Mouse (Mus musculus): ENCODE measurements around the gene Gm40193. TPM values are rescaled to one million over a fixed set of nuclear protein-coding genes. Genes with fewer than 3 reads are reported as not detected.

The Gm40193 gene
- total and polyA plus RNA-seq, 2 experiments from 2014 or later, result not detected

- WGBS, result 84% methylated on average over 2 of the region's 2 CpGs
Observed at GRCm38 (mm10) chr11:70511242-70511641, 21.5 kb downstream of the Gm40193 start.

GRCm38 (mm10) chr11:70509753-70510564 is 22.8 kb downstream of the Gm40193 start:
- peak; percentile 84 for ATAC-seq (ENCODE audit: low FRiP score)
- H3K4me3 ChIP-seq (ENCODE audit: low read depth, low read length), result peak overlapping the region; percentile 19; the same call in 1 of the 2 replicates

More at GRCm38 (mm10) chr11:70511242-70511641, 21.5 kb downstream of the Gm40193 start:
- no peak overlapping the region for H3K4me3 ChIP-seq (ENCODE audit: low read depth, low read length)
- H3K4me2 ChIP-seq (ENCODE audit: low read depth, low read length, poor library complexity, severe bottlenecking), result no peak overlapping the region
- no peaks in the 10 kb centered on the region for H3K9me3 ChIP-seq (ENCODE audit: low read length)
- no peak overlapping the region for H3K27ac ChIP-seq (ENCODE audit: low read depth, low read length)
- ATAC-seq (ENCODE audit: low FRiP score), result no peak
- H3K4me1 ChIP-seq (ENCODE audit: insufficient read depth, low read length), result no peaks in the 10 kb centered on the region; the same call in 1 of the 2 replicates
- H3K9ac ChIP-seq (replicated peaks; ENCODE audit: low read length, poor library complexity, severe bottlenecking), result no peak overlapping the region
- DNase-seq (ENCODE audit: low spot score), result no peak
- no peaks in the 10 kb centered on the region for H3K27me3 ChIP-seq (ENCODE audit: insufficient read depth, low read length)
- TF ChIP-seq CTCF (IDR thresholded peaks at IDR 0.05), result no peak
- no peaks in the 10 kb centered on the region for H3K36me3 ChIP-seq (ENCODE audit: insufficient read depth, low read length)

DNA sequence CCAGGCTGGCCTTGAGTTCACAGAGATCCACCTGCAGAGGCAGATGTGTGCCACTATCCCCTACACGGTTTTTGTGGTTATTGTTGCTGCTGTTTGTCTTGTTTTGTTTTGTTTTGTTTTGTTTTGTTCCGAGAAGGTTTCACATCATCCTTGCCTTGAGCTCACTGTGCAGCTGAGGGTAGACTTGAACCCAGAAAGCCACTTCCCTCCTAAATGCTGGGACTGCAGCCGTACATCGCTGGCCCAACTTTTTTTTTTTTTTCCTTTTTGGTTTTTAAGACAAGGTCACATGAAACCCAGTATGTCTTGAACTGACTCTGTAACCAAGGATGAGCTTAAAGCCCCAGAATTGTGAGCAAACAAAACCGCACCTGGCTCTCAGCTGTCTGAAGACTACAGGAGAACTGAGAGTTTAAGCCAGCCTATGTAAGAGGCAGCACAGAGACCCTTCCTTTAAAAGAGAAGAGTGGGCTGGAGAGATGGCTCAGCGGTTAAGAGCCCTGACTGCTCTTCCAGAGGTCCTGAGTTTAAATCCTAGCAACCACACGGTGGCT is 25.7 kb downstream of the Gm40193 start:
- no peak for DNase-seq (ENCODE audit: low spot score)
- 66% methylated on average over 7 of the region's 7 CpGs for WGBS
- no peak for TF ChIP-seq CTCF (IDR thresholded peaks at IDR 0.05)

More at GRCm38 (mm10) chr11:70509753-70510564, 22.8 kb downstream of the Gm40193 start:
- Histone ChIP-seq H3K9ac (replicated peaks; ENCODE audit: low read length, poor library complexity, severe bottlenecking) (peak overlapping the region; percentile 37), H3K4me1 (ENCODE audit: insufficient read depth, low read length) (no peaks in the 10 kb centered on the region; the same call in 1 of the 2 replicates), H3K9me3 (ENCODE audit: low read length) (no peaks in the 10 kb centered on the region), H3K36me3 (ENCODE audit: insufficient read depth, low read length) (no peaks in the 10 kb centered on the region), H3K4me2 (ENCODE audit: low read depth, low read length, poor library complexity, severe bottlenecking) (peak overlapping the region; percentile 42), H3K27me3 (ENCODE audit: insufficient read depth, low read length) (no peaks in the 10 kb centered on the region), H3K27ac (ENCODE audit: low read depth, low read length) (peak overlapping the region; percentile 51; the same call in 1 of the 2 replicates)
- DNase-seq (ENCODE audit: low spot score), result peak; percentile 72
- TF ChIP-seq CTCF (IDR thresholded peaks at IDR 0.05), result peak; percentile 78
- 6% methylated on average over 19 of the region's 19 CpGs for WGBS

DNA sequence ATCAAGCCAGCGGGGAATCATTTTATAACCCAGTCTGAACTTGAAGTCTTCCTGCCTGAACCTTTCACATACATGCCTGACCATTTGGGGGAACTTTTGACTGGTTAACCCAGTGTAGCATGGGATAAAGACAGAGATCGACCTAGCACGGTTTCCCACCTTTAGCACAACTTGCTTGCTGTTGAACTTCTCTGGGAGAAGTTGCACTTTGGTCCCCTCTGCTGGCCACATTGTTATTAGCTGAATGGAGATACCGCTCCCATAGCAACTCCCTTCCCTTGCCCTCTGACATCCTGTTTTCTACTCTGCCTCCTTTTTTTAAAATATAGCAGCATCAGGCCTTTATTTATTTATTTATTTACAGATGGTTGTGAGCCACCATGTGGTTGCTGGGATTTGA is 26.4 kb downstream of the Gm40193 start:
- ATAC-seq (ENCODE audit: low FRiP score), result no peak

More for the DNA sequence above, 25.7 kb downstream of the Gm40193 start:
- no peak for ATAC-seq (ENCODE audit: low FRiP score)
- Histone ChIP-seq H3K4me2 (ENCODE audit: low read depth, low read length, poor library complexity, severe bottlenecking) (no peak overlapping the region), H3K36me3 (ENCODE audit: insufficient read depth, low read length) (no peaks in the 10 kb centered on the region), H3K27ac (ENCODE audit: low read depth, low read length) (no peak overlapping the region), H3K27me3 (ENCODE audit: insufficient read depth, low read length) (no peaks in the 10 kb centered on the region), H3K9ac (replicated peaks; ENCODE audit: low read length, poor library complexity, severe bottlenecking) (no peak overlapping the region), H3K9me3 (ENCODE audit: low read length) (no peaks in the 10 kb centered on the region), H3K4me3 (ENCODE audit: low read depth, low read length) (no peak overlapping the region), H3K4me1 (ENCODE audit: insufficient read depth, low read length) (no peaks in the 10 kb centered on the region; the same call in 1 of the 2 replicates)

DNA sequence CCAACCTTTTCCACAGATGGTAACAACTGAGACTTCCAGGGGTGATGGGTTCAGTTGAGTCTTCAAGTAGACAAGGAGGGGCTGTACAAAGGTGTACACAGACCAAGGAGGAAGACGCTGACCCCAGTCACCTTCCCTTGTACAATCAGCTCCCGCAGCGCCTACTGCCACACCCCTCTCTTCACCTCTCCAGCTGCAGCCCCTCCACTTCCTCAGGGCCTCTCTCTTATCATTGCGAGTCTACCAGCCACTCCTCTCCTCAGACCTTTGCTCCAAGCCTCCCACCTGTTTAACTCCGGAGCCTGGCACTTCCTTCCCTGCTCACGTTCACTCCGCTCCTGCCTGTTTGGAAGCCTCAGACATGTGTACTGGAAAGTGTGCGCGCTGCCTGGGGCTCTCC is 27.8 kb downstream of the Gm40193 start, which contains the start of gene Tm4sf5:
Gene Tm4sf5 (plus strand): TSS at position 275 of the 400 bp plus-strand sequence.
- no peak within 1 kb of the TSS for H3K27ac ChIP-seq (ENCODE audit: low read depth, low read length)
- no peak for TF ChIP-seq CTCF (IDR thresholded peaks at IDR 0.05)
- no peaks in the 10 kb centered on the region; the same call in 1 of the 2 replicates for H3K4me1 ChIP-seq (ENCODE audit: insufficient read depth, low read length)
- no peak within 1 kb of the TSS for H3K4me3 ChIP-seq (ENCODE audit: low read depth, low read length)
- H3K9ac ChIP-seq (replicated peaks; ENCODE audit: low read length, poor library complexity, severe bottlenecking), result no peak within 1 kb of the TSS
- no peaks in the 10 kb centered on the region for H3K36me3 ChIP-seq (ENCODE audit: insufficient read depth, low read length)
- DNase-seq (ENCODE audit: low spot score) (no peak), ATAC-seq (ENCODE audit: low FRiP score) (no peak)
- no peak within 1 kb of the TSS for H3K4me2 ChIP-seq (ENCODE audit: low read depth, low read length, poor library complexity, severe bottlenecking)
- H3K27me3 ChIP-seq (ENCODE audit: insufficient read depth, low read length), result no peaks in the 10 kb centered on the region
- no peaks in the 10 kb centered on the region for H3K9me3 ChIP-seq (ENCODE audit: low read length)
- WGBS, result 84% methylated on average over 9 of the region's 9 CpGs

More for the DNA sequence above, 26.4 kb downstream of the Gm40193 start:
- no peaks in the 10 kb centered on the region for H3K9me3 ChIP-seq (ENCODE audit: low read length)
- no peak overlapping the region for H3K27ac ChIP-seq (ENCODE audit: low read depth, low read length)
- no peak overlapping the region for H3K9ac ChIP-seq (replicated peaks; ENCODE audit: low read length, poor library complexity, severe bottlenecking)
- no peaks in the 10 kb centered on the region for H3K27me3 ChIP-seq (ENCODE audit: insufficient read depth, low read length)
- no peaks in the 10 kb centered on the region; the same call in 1 of the 2 replicates for H3K4me1 ChIP-seq (ENCODE audit: insufficient read depth, low read length)
- peak; percentile 80 for TF ChIP-seq CTCF (IDR thresholded peaks at IDR 0.05)
- no peak overlapping the region for H3K4me2 ChIP-seq (ENCODE audit: low read depth, low read length, poor library complexity, severe bottlenecking)
- H3K36me3 ChIP-seq (ENCODE audit: insufficient read depth, low read length), result no peaks in the 10 kb centered on the region
- H3K4me3 ChIP-seq (ENCODE audit: low read depth, low read length), result no peak overlapping the region
- 30% methylated on average over 4 of the region's 4 CpGs for WGBS
- DNase-seq (ENCODE audit: low spot score), result peak; percentile 62

DNA sequence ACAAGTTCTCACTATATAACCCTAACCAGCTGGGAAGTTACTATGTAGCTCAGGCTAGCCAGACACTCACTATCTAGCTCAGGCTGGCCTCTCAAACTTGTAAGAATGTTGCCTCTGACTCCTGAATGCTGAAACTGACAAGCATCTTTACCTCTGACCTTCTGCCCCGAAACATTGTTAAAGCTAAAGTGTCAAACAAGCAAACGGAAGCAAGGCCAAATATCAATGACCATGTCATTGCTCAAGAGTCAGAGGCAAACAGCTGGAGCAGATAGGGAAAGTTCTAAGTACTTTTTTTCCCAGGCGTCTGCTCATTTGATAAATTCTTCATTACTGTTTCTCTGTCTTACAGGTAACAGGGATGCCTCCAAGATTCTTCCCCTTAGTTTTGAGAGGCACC is 30.7 kb downstream of the Gm40193 start:
- Histone ChIP-seq H3K27me3 (ENCODE audit: insufficient read depth, low read length) (no peaks in the 10 kb centered on the region), H3K9ac (replicated peaks; ENCODE audit: low read length, poor library complexity, severe bottlenecking) (no peak overlapping the region), H3K4me1 (ENCODE audit: insufficient read depth, low read length) (no peaks in the 10 kb centered on the region), H3K36me3 (ENCODE audit: insufficient read depth, low read length) (no peaks in the 10 kb centered on the region), H3K9me3 (ENCODE audit: low read length) (no peaks in the 10 kb centered on the region), H3K4me3 (ENCODE audit: low read depth, low read length) (no peak overlapping the region), H3K4me2 (ENCODE audit: low read depth, low read length, poor library complexity, severe bottlenecking) (no peak overlapping the region), H3K27ac (ENCODE audit: low read depth, low read length) (no peak overlapping the region)
- ATAC-seq (ENCODE audit: low FRiP score) (no peak), DNase-seq (ENCODE audit: low spot score) (no peak)
- 73% methylated on average over 3 of the region's 3 CpGs for WGBS
- no peak for TF ChIP-seq CTCF (IDR thresholded peaks at IDR 0.05)

Data from midbrain, postnatal 0 days (tissue).